Mouse (Mus musculus) midbrain, embryonic 14.5 days (tissue): ENCODE measurements around the gene Ckb. TPM values are rescaled to one million over a fixed set of nuclear protein-coding genes. Genes with fewer than 3 reads are reported as not detected.
A peak's percentile ranks its signal among the peaks of the same experiment; 100 is the strongest.

Source experiments
- ATAC-seq: fragments of 200-750 bp; cut with Nextera tagmentation; 2 replicates; pipeline ENCODE4 v1.8.0; 2017; ENCODE audit warnings: moderate number of reproducible peaks, moderate library complexity; ENCODE audit not compliant: low FRiP score, low TSS enrichment
- DNase-seq: peaks from one replicate; pipeline ENCODE4 v3.0.0-alpha.2; 2015
- H3K27ac ChIP-seq: fragments of 300-500 bp; sonication (generic); replicated peaks from 2 replicates; pipeline ENCODE4 v1.5.1; 2014; ENCODE audit warnings: mild to moderate bottlenecking, low read depth, low read length, moderate library complexity
- H3K27me3 ChIP-seq: fragments of 300-500 bp; sonication (generic); 2 replicates; pipeline ENCODE4 v1.6.1; 2014; ENCODE audit warnings: low read length, control low read depth, mixed read lengths; ENCODE audit not compliant: control insufficient read depth, insufficient read depth
- H3K36me3 ChIP-seq: fragments of 300-500 bp; sonication (generic); 2 replicates; pipeline ENCODE4 v1.6.1; 2014; ENCODE audit warnings: low read length, control low read depth; ENCODE audit not compliant: control insufficient read depth, insufficient read depth
- H3K4me1 ChIP-seq: fragments of 300-500 bp; sonication (generic); 2 replicates; pipeline ENCODE4 v1.6.1; 2014; ENCODE audit warnings: mild to moderate bottlenecking, antibody characterized with exemption, low read length, control low read depth; ENCODE audit not compliant: control insufficient read depth, insufficient read depth
- H3K4me2 ChIP-seq: fragments of 300-500 bp; sonication (generic); 2 replicates; pipeline ENCODE4 v1.6.1; 2014; ENCODE audit warnings: mild to moderate bottlenecking, low read length, moderate library complexity
- H3K4me3 ChIP-seq: fragments of 300-500 bp; sonication (generic); replicated peaks from 2 replicates; pipeline ENCODE4 v1.5.1; 2014; ENCODE audit warnings: low read depth, low read length
- H3K9ac ChIP-seq: fragments of 300-500 bp; sonication (generic); replicated peaks from 2 replicates; pipeline ENCODE4 v1.6.1; 2014; ENCODE audit warnings: mild to moderate bottlenecking, low read length, moderate library complexity
- H3K9me3 ChIP-seq: fragments of 300-500 bp; sonication (generic); 2 replicates; pipeline ENCODE4 v1.6.1; 2016; ENCODE audit warnings: low read length, control low read depth, mixed read lengths; ENCODE audit not compliant: control insufficient read depth
- WGBS: fragments of 180-500 bp; shearing (Covaris S2); extraction: QIAGEN DNeasy Blood & Tissue Kit; methylation state at CpG from one replicate; pipeline ENCODE4 v1.1.7; 2014; 5-methylcytosine and 5-hydroxymethylcytosine counted together
- polyA plus RNA-seq: library from polyadenylated mRNA; unstranded; fragments of >200 nt; fragmentation: Nextera tagmentation; extraction: Ambion mirVana; gene quantifications from 2 replicates; pipeline ENCODE4 v1.2.1, GENCODE M21; 2014

The Ckb gene
- polyA plus RNA-seq, 1 experiment from 2014 or later, result 1,414 TPM

DNA sequence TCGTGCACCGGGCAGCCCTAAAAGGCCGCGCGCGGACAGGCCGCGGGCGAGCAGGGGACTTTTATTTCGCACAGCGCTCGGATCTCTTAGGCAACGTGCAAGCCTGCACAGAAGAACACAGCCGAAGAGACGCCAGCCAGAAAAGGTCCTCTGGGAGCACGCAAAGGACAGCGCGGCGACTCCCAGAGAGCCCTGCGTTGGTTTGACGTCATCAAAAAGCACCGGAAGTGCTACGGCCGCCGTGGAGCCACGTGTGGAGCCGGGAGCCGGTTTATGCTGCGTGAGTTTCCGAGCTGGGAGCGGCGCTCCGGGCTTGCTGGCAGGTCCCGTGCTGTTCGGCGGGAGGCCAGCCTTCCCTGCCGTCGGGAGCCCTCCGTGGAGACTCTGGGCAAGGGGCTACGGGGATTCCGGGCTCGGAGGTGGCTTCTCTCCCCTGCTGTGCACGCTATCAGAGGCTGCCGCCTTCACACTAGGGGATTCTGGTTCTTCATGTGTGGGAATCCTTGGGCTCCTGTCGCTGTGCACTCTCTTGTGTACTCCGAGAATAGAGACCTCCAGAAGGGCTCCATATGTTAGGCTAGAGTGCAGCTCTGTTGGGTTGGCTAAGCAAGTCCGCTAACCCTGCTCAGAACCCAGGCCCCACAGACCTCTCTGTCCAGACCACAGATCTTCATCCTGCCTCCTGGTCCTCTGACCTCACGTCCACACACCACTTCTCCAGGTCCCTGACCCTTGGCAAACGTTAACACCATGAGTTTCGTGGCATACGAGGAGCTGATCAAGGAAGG, 5.9 kb upstream of the Ckb start, which contains the start of gene Trmt61a:
Trmt61a (plus strand) TSS at position 224 of the 788 bp plus-strand sequence.
- ATAC-seq (peak; percentile 91), DNase-seq (peak; percentile 98)
- Histone ChIP-seq H3K27ac (peak within 1 kb of the TSS; percentile 88), H3K4me1 (peaks cover 14% of the 10 kb centered on the region), H3K27me3 (no peaks in the 10 kb centered on the region; the same call in 1 of the 2 replicates), H3K4me3 (peak within 1 kb of the TSS; percentile 90), H3K36me3 (0 out of 2 replicates have a peak, but pooled peaks cover 15% of the 10 kb centered on the region), H3K9ac (peak within 1 kb of the TSS; percentile 65), H3K9me3 (no peaks in the 10 kb centered on the region), H3K4me2 (peak within 1 kb of the TSS; percentile 93)
- WGBS, result under 1% methylated on average over 51 of the region's 51 CpGs

DNA sequence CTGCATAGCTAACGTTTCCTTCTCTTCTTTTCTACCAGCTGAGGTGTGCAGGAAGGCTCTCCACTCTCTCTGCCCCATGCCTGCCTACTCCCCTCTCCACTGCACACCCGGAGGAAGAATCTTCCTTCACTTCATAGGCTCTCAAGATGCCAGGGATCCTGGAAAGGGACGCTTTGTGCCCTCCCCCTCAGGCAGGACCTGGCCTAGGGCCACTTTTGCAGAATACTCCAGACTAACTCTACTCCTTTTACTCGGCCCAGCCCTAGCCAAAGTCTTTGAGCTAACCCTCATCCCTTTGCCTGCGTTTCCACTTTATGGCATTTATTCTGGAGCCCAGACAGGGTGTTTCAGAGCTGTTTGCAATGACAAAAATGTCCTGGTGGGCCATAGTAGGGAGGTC, 5.3 kb upstream of the Ckb start:
- H3K4me3 ChIP-seq, result peak overlapping the region; percentile 90
- no peaks in the 10 kb centered on the region for H3K9me3 ChIP-seq
- H3K36me3 ChIP-seq, result 0 out of 2 replicates have a peak, but pooled peaks cover 10% of the 10 kb centered on the region
- peaks cover 20% of the 10 kb centered on the region for H3K4me1 ChIP-seq
- DNase-seq (no peak), ATAC-seq (no peak; the same call in 1 of the 2 replicates)
- peak overlapping the region; percentile 93 for H3K4me2 ChIP-seq
- H3K27me3 ChIP-seq, result no peaks in the 10 kb centered on the region; the same call in 1 of the 2 replicates
- peak overlapping the region; percentile 88 for H3K27ac ChIP-seq
- WGBS, result 18% methylated on average over 5 of the region's 5 CpGs
- H3K9ac ChIP-seq, result peak overlapping the region; percentile 65

DNA sequence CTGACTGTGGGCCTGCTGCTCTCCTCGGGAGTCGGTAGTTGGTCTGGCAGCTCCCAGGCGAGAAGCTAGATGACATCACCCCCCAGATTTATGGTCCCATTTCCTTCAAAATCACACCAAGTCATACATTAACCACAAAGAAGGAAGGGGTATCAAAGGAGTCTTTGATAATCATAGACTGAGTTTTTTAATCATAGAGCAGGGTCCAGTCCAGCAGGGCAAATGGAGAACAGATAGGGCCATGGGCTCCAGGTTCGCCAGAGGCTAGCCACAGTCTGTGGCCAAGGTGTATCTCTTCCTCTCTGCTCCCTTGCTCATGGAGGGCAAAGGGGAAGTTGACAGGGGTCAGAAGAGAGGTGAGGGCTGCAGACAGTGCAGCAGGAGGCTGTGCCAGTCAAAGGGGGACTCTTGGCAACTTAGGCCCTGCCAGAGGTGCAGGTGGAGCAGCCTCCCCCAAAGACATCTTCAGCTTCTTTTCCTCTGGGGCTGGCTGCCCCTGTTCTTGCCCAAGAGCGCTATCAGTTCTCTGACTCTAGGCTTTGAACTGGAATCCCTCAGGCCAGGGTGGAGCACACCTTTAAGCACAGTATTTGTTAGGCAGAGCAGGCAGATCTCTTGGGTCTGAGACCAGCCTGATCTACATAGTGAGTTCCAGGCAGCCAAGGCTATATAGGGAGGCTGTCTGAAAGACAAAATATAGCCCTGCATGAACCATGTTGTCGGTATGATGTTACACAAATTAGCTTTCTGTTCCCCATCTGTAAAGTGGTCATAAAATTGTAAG, 3.9 kb upstream of the Ckb start:
- Histone ChIP-seq H3K27ac (0 out of 2 replicates have a peak overlapping the region, but pooled peaks have one; percentile 8), H3K4me2 (no peak overlapping the region), H3K27me3 (no peaks in the 10 kb centered on the region; the same call in 1 of the 2 replicates), H3K4me1 (peaks cover 21% of the 10 kb centered on the region), H3K36me3 (0 out of 2 replicates have a peak, but pooled peaks cover 3% of the 10 kb centered on the region), H3K9ac (no peak overlapping the region), H3K9me3 (no peaks in the 10 kb centered on the region), H3K4me3 (no peak overlapping the region)
- 90% methylated on average over 6 of the region's 6 CpGs for WGBS
- DNase-seq (no peak), ATAC-seq (no peak)

DNA sequence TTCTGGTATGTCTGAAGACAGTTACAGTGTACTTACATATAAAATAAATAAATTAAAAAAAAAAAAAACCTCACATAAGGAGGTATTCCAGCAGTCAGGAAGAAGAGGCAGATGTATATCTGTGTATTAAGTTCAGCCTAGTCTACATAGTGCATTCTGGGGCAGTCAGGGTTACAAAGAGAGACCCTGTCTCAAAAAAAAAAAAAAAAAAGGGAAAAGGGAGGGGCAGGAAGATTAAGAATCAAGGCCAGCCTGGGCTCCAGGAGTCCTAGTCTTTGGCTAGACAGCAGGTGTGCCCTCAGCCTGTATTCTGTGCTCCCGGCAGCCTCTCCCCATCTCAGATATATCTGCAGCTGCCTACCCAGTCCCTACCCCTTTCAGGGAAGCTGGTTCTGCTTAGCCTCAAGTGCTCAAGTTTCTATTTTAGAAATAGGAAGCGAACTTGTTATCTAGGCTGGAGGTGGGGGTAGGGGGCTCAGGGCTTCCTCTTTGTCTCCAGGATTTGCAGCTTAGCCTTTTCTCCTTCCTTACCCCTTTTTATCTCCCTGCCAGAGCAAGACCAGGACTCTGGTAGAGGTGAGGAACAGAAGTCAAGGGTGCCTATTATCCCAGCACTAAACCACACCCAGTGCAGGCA, 2.8 kb upstream of the Ckb start:
- peaks cover 27% of the 10 kb centered on the region for H3K4me1 ChIP-seq
- ATAC-seq (no peak), DNase-seq (no peak)
- H3K9me3 ChIP-seq, result no peaks in the 10 kb centered on the region
- no peak overlapping the region for H3K4me3 ChIP-seq
- H3K36me3 ChIP-seq, result peaks cover 8% of the 10 kb centered on the region
- WGBS, result 61% methylated on average over 2 of the region's 2 CpGs
- no peak overlapping the region for H3K27ac ChIP-seq
- H3K27me3 ChIP-seq, result no peaks in the 10 kb centered on the region; the same call in 1 of the 2 replicates
- no peak overlapping the region for H3K9ac ChIP-seq
- H3K4me2 ChIP-seq, result no peak overlapping the region

DNA sequence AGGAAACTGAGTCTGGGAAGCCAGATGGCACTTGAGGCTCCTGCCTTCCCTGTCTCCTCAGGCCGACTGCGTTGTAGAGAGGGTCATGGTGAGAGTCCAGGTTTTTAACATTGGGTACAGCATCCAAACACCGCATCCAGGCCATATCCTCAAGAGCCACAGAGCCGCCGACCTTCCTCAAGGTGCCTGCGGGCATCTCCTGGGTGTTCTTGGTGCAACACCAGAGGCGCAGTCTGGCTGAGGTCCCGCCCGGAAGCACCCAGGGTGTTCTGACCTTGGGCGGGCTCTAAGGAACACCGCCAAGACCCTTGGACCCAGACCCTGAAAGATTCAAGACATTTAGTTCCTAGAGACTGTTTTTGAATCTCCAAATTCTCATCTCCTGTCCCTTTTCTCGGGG, 443 bp upstream of the Ckb start:
- peak; percentile 26; the same call in 1 of the 2 replicates for ATAC-seq
- Histone ChIP-seq H3K27me3 (no peaks in the 10 kb centered on the region; the same call in 1 of the 2 replicates), H3K9me3 (no peaks in the 10 kb centered on the region), H3K4me1 (peaks cover 28% of the 10 kb centered on the region), H3K36me3 (peaks cover 27% of the 10 kb centered on the region), H3K4me3 (peak overlapping the region; percentile 88), H3K4me2 (peak overlapping the region; percentile 96), H3K9ac (peak overlapping the region; percentile 95), H3K27ac (peak overlapping the region; percentile 94)
- no peak for DNase-seq
- 10% methylated on average over 12 of the region's 12 CpGs for WGBS

DNA sequence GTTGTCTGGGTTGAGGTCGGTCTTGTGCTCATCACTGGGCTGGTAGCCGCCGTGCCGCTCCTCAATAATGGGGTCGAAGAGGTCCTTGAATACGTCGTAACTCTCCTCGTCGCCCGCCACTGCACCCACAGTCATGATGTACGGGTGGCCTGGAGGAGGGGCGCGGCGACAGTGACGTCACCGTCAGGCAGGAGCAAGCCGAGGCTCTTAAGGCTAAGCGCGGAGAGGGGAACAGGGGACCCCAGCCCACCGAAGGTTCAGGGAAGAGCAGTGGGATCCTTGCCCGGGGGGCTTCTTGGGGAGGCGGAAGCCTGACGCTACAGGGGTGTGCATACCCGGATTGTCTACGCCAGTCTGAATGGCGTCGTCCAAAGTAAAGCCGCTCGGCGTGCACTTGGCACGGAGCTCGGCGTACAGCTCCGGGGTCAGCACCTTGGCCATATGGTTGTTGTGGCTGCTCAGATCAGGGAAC, 671 bp downstream of the Ckb start:
- ATAC-seq (peak; percentile 48), DNase-seq (peak; percentile 86)
- under 1% methylated on average over 34 of the region's 34 CpGs for WGBS
- H3K4me2 ChIP-seq, result peak overlapping the region; percentile 96
- peak overlapping the region; percentile 88 for H3K4me3 ChIP-seq
- H3K9ac ChIP-seq, result peak overlapping the region; percentile 95
- H3K36me3 ChIP-seq, result peaks cover 33% of the 10 kb centered on the region
- peak overlapping the region; percentile 94 for H3K27ac ChIP-seq
- no peaks in the 10 kb centered on the region; the same call in 1 of the 2 replicates for H3K27me3 ChIP-seq
- no peaks in the 10 kb centered on the region for H3K9me3 ChIP-seq
- H3K4me1 ChIP-seq, result peaks cover 23% of the 10 kb centered on the region

DNA sequence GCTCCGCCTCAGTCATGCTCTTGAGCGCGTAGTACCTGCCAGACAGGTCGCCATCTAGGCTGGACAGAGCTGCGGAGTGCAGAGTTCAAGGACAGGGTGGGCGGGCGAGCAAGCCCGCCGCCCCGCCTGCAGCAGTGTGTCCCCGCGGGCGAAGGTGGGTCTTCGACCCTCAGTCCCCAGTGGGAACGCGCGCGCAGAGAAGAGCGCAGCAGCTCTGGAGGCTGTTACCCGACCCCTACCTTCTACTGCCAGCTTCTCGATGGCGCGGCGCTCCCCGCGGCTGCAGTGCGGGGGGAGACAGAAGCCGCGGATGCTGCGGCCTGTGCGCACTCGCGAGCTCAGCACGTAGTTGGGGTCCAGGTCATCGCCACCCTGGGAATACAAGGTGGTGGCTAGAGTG, 1.2 kb downstream of the Ckb start:
- under 1% methylated on average over 35 of the region's 35 CpGs for WGBS

More for the DNA sequence above, 1.2 kb downstream of the Ckb start:
- H3K27ac ChIP-seq, result peak overlapping the region; percentile 94
- H3K4me1 ChIP-seq, result peaks cover 23% of the 10 kb centered on the region
- peak overlapping the region; percentile 96 for H3K4me2 ChIP-seq
- H3K4me3 ChIP-seq, result peak overlapping the region; percentile 88
- H3K9ac ChIP-seq, result peak overlapping the region; percentile 95
- ATAC-seq (0 out of 2 replicates have a peak, but pooled peaks have one; percentile 1), DNase-seq (peak; percentile 65)
- no peaks in the 10 kb centered on the region for H3K9me3 ChIP-seq
- H3K36me3 ChIP-seq, result peaks cover 38% of the 10 kb centered on the region
- no peaks in the 10 kb centered on the region; the same call in 1 of the 2 replicates for H3K27me3 ChIP-seq
